Mouse (Mus musculus) mammary gland, adult 2 months (tissue): ENCODE measurements around the gene Mov10l1. TPM values are rescaled to one million over a fixed set of nuclear protein-coding genes. Genes with fewer than 3 reads are reported as not detected.

Source experiments
- polyA plus RNA-seq: library from polyadenylated mRNA; depleted of rRNA; stranded (reverse); fragments of >200 nt; gene quantifications from 2 replicates; pipeline ENCODE4 v1.2.3, GENCODE M21; 2012; ENCODE audit warnings: low replicate concordance; rRNA removed

Gene Mov10l1
- polyA plus RNA-seq: not detected in 2 replicates

GRCm38 (mm10) chr15:88982534-88983079 lies at the start of gene Mov10l1:
Mov10l1 (plus strand) TSS chr15:88982909.

GRCm38 (mm10) chr15:88954368-88955072 lies 28.2 kb upstream of the Mov10l1 start, which contains the start of gene Ttll8:
Ttll8 (minus strand) TSS chr15:88954418.

GRCm38 (mm10) chr15:88978281-88979137 lies 4.2 kb upstream of the Mov10l1 start, which contains the start of gene Mlc1:
Mlc1 (minus strand) TSS chr15:88979007.

GRCm38 (mm10) chr15:89059161-89059931 lies 76.6 kb downstream of the Mov10l1 start, which contains the start of gene Panx2:
Panx2 (plus strand) TSS chr15:89059734.

GRCm38 (mm10) chr15:89074613-89075477 lies 92.1 kb downstream of the Mov10l1 start, which contains the start of gene Trabd:
Trabd (plus strand) TSS chr15:89075124.

GRCm38 (mm10) chr15:89088607-89089247 lies 106.0 kb downstream of the Mov10l1 start, which contains the start of gene Selenoo:
Selenoo (plus strand) TSS chr15:89089084.

Other genes with a start within 250 kb of the Mov10l1 start
- gene Brd1, start 248.7 kb upstream of the Mov10l1 start, polyA plus RNA-seq: 9.4 and 12.0 TPM in 2 replicates
- gene Zbed4, start 231.2 kb upstream of the Mov10l1 start, polyA plus RNA-seq: 3.0 and 4.5 TPM in 2 replicates
- 19.0 and 22.9 TPM in 2 replicates for gene Alg12, start 163.6 kb upstream of the Mov10l1 start, polyA plus RNA-seq
- gene Creld2, start 163.3 kb upstream of the Mov10l1 start, polyA plus RNA-seq: 20.2 and 24.4 TPM in 2 replicates
- gene Pim3, start 120.7 kb upstream of the Mov10l1 start, polyA plus RNA-seq: 32.9 and 70.2 TPM in 2 replicates
- not detected in 2 replicates for gene Ttll8, start 28.5 kb upstream of the Mov10l1 start, polyA plus RNA-seq
- 0.39 and 0.61 TPM in 2 replicates for gene Mlc1, start 3.9 kb upstream of the Mov10l1 start, polyA plus RNA-seq
- 0.33 and 0.56 TPM in 2 replicates for gene Panx2, start 76.8 kb downstream of the Mov10l1 start, polyA plus RNA-seq
- 45.0 and 62.8 TPM in 2 replicates for gene Trabd, start 92.2 kb downstream of the Mov10l1 start, polyA plus RNA-seq
- gene Selenoo, start 106.2 kb downstream of the Mov10l1 start, polyA plus RNA-seq: 52.7 and 67.8 TPM in 2 replicates
- gene Tubgcp6, start 140.2 kb downstream of the Mov10l1 start, polyA plus RNA-seq: 33.0 and 35.5 TPM in 2 replicates
- 57.4 and 63.6 TPM in 2 replicates for gene Hdac10, start 145.8 kb downstream of the Mov10l1 start, polyA plus RNA-seq
- gene Mapk12, start 157.8 kb downstream of the Mov10l1 start, polyA plus RNA-seq: 14.0 and 43.9 TPM in 2 replicates
- gene Mapk11, start 166.7 kb downstream of the Mov10l1 start, polyA plus RNA-seq: 15.6 and 21.0 TPM in 2 replicates
- gene Plxnb2, start 197.9 kb downstream of the Mov10l1 start, polyA plus RNA-seq: 106 and 146 TPM in 2 replicates
- gene Dennd6b, start 213.6 kb downstream of the Mov10l1 start, polyA plus RNA-seq: 23.7 and 25.8 TPM in 2 replicates
- gene Ppp6r2, start 228.6 kb downstream of the Mov10l1 start, polyA plus RNA-seq: 133 and 457 TPM in 2 replicates